Mouse (Mus musculus) mouse trophoblast stem cell (cell line): ENCODE results near the gene 1110065P20Rik.

ENCODE experiments used
- in situ Hi-C, 2 experiments: fragments of 300-500 bp; cut with MseI, MboI; formaldehyde crosslinking; loops; 2 replicates in 1 of 2; 3 replicates in 1 of 2; pipeline ENCODE4 v1.15.1; 2025

1110065P20Rik gene

DNA sequence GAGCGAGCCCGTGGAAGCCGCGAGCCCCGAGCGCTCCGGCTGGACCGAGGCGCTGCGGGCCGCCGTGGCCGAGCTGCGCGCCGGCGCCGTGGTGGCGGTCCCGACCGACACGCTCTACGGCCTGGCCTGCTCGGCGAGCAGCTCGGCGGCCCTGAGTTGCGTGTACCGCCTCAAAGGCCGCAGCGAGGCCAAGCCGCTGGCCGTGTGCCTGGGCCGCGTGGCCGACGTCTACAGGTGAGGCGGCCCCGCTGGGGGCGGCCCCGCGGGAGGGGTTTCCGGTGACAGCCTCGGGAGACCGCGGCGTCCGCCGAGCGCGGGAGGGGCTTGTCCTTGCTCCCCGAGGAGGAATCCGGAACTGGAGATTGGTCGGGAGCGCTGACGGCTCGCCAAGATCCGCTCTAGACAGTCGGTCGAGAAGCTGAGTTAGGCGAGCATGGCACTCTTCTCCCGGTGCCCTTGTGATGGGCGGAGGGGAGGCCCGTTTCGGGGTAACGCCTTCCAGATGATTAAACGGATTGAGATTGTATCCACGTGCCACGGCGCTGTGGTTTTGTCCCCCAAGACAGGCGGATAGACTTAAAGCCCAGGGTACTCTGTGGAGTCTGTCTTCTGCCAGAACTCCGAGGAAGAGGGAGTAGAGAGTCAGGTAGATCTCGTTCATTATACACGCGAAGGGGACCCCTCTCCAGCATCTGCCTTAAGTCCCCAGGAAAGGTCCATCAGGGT is at the start of gene 1110065P20Rik:
1110065P20Rik (minus strand) TSS at position 264 of the 726 bp plus-strand sequence.
- in situ Hi-C loops, result no loop called here

DNA sequence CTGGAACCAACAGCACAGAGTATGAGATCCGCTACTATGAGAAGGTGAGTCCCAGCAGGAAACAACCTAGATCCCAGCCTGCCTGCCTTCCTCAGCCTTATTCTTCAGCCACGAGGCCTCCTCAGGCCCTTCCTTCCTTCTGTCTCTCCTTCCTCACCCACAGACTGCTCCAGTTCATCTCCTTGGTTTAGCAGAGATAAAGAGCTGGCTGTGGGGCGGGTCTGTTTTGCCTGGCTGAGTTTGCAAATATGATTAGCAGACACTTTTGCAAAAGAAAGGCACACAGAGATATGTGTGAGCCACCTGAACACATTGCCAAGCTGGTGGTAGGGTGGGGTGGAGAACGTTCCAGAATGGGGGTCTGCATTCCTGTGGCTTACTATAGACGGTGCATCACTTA is 48.9 kb upstream of the 1110065P20Rik start:
- in situ Hi-C loops, result no loop called here

DNA sequence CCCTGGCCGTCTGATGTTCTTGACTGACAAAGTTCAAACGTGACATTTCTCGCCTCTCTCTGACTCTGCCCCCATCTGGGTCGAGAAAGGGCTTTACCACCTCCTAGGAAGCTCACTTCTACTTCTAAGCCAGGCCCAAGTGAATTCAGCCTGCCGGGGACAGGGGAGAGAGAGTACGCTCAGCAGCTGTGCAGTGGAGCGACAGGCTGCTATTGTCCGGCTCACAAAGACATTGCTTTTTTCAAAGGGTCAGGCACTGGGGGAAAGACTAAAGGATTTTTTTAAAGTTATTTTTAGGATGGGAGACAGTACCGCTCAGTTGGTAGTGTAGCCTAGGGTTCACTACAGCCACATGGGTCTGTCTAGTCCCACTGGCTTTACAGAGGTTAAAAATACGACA is 47.4 kb upstream of the 1110065P20Rik start:
- in situ Hi-C loops, result no loop called here

DNA sequence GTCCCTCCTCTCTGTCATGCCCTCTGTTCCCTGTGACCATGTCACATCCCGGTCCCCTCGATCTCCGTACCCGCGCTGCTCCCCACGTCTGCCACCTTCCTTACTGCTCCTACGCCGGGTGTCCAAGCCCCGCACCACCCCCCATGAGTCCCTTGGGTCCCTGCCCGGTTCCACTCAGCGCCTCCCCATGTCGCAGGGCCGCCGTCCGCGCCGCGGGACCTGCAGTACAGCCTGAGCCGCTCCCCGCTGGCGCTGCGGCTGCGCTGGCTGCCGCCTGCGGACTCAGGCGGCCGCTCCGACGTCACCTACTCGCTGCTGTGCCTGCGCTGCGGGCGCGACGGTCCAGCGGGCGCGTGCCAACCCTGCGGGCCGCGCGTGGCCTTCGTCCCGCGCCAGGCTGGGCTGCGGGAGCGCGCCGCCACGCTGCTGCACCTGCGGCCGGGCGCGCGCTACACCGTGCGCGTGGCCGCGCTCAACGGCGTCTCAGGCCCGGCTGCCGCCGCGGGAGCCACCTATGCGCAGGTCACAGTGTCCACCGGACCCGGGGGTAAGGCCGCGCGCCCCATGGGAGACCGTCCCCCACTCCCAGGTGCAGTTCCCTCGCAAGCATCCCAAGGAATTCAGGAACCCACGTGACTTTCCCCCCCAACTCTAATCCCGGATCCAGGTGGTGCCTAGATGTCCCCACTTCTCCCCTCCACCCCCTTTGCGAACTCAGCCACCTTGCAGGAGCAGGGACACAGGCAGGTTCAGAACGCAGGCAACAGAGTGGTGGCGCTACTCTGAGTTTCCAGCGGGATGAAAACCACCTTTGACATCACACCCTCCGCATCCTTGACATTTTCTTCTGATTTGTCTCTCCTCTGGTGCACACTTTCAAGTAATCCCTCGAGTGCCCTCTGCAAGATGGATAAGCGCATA is 43.8 kb upstream of the 1110065P20Rik start:
- in situ Hi-C loops, result no loop called here

DNA sequence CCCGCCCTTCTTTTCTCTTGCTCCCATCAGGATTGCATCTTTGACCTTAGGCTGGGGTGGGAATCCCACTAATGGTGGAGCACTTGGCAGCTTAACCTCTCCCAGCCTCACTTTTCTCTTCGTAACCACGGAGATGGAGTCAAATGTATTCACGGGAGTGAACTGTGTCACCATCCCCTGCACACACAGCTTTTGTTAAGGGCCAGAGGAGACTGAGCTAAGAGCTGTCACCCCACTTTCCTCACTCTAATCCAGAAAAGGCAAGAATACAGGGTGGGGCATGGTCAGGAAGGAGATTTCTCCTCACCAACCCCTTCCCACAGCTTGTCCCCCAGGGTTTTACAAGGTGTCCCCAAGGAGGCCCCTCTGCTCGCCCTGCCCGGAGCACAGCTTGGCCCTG is 42.8 kb upstream of the 1110065P20Rik start:
- in situ Hi-C loops, result no loop called here

DNA sequence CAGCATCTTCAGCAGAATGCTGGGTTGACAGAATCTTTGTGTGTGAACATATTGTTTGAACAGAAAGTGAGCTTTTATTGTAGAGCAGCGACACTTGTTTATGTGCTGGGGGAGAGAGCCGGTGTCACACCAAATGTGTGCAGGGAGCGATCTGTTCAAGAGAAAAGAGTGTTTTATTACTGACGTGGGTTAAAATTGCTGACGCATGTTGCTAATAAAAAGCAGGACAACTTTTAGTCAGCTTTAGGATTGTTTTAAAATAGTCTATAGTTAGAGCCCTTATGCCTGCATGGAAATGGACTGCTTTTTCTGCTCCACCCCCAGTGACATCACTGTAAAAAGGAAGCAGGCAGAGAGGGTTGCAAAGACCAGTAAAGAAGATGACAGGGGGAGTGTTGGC is 39.8 kb upstream of the 1110065P20Rik start:
- in situ Hi-C loops, result no loop called here

DNA sequence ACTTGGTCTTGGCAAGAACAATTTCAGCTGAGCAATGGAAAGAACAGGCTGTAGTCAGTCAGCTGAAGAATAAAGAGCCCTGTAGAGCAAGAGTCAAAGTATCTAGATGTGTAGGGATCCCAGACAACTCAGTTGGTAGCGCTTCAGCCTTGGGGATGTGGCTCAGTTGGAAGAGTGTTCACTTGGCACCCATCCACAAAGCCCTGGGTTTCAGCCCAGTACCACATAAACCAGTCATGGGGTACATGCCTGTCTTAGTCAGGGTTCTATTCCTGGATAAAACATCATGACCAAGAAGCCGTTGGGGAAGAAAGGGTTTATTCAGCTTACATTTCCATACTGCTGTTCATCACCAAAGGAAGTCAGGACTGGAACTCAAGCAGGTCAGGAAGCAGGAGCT is 38.9 kb upstream of the 1110065P20Rik start:
- in situ Hi-C loops, result no loop called here

DNA sequence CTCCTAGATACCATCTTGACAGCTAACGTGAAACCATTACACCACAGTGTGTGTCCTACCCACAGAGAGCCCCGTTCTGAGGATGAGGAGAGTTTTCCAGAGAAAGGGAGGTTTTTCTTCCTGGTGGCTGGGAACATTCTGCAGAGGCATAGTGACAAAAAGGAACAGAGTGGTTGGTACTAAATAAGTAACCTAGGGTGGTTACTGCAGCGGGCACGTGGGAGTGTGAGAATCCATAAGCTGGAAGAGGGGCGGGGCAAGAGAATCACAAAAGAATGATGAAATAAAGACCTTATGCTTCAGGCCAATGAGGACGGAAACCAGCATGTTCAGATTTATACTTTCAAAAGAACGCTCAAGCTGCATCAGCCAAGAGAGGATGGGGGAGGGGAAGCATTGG is 37.7 kb upstream of the 1110065P20Rik start:
- in situ Hi-C loops, result no loop called here

DNA sequence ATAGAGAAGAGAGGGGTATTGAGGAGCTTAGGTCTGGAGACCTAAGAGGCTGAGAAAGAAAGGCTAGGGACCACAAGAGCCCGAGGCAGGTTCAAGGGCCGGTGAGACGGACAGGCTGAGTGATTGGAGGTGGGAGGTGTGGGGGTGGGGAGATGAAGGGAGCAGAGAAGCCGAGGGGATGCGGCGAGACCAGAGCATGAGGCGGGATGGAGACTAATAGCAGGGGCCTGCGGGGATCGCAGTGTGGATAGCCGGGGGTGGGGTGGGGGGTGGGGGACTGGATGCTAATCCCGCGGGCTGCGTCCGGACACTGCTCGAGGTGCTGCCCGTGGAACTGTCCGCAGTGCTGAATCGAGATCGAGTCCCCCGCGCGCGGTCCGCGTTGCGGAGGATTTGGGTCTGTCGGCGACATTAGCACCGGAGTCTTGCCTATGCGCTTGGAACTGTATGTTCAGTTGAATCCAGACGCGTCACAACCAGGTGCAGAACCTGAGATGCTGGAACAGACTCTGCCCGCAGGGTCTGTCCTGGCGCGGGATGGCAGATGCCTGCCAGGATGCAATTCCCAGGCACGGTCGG is 31.2 kb upstream of the 1110065P20Rik start:
- in situ Hi-C loops, result no loop called here

DNA sequence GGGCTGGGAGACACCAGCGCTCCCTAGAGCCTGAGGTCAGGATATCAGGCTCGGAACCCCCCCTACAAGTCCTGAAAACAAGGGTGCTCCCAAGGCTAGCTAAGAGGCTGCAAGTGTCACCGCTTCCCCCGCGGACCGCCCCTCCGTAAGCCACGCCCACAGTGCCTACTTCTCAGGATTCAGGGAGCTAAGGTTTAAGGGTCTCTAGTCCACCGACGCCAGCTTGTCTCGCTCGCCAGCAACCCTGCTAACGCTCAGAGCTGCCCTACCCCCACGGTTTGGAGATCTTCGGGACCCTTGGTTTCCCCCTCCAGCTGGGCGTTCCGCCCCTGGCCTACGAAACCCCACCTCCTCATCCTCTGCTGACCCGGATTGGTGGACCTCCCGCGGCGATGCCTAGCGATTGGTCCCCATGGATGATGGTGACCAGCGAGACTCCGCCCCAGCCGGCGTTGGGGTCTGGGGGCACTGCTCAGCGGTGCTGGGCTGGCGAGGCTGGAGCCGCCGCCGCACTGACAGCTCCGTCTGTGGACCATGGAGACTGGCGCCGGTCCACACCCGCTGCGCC is 30.4 kb upstream of the 1110065P20Rik start:
- in situ Hi-C loops, result no loop called here

DNA sequence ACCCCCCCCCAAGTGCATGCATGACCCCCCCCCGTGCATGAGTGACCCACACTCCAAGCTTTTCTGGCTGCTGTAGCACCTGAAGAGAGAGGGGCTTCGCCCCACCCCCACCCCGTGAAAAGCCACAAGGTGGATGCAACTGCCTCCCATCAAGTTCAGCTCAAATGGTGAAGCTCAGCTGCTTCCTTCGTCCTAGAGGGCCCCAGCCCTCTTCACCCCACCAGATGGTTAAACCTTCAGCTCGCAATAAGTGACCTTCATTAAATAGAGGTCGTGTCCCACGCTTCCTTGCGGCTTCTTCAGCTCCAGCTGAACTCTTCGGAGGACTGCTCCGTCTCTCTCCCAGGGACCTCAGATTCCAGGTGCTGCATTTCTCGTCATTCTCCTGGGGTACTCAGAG is 29.6 kb upstream of the 1110065P20Rik start, which contains the start of gene Epha10:
Epha10 (plus strand) TSS at position 301 of the 400 bp plus-strand sequence.
- in situ Hi-C loops, result no loop called here

DNA sequence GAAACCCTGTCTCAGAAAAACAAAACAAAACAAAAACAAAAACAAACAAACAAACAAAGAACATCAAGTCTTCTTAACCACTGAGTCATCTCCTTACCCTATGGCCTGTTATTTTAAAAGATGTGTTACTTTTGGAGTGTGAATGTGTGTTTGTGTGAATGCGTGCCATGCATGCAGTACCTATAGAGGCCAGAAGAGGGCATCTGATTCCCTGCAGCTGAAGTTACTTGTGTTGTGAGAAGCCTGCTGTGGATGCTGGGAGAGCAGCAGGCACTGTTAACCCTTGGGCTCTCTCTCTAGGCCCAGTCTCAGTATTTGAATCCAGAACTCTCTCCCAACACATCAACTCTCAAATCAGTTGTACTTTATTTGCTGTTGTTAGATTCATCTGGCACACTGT is 21.7 kb upstream of the 1110065P20Rik start:
- in situ Hi-C loops, result no loop called here

DNA sequence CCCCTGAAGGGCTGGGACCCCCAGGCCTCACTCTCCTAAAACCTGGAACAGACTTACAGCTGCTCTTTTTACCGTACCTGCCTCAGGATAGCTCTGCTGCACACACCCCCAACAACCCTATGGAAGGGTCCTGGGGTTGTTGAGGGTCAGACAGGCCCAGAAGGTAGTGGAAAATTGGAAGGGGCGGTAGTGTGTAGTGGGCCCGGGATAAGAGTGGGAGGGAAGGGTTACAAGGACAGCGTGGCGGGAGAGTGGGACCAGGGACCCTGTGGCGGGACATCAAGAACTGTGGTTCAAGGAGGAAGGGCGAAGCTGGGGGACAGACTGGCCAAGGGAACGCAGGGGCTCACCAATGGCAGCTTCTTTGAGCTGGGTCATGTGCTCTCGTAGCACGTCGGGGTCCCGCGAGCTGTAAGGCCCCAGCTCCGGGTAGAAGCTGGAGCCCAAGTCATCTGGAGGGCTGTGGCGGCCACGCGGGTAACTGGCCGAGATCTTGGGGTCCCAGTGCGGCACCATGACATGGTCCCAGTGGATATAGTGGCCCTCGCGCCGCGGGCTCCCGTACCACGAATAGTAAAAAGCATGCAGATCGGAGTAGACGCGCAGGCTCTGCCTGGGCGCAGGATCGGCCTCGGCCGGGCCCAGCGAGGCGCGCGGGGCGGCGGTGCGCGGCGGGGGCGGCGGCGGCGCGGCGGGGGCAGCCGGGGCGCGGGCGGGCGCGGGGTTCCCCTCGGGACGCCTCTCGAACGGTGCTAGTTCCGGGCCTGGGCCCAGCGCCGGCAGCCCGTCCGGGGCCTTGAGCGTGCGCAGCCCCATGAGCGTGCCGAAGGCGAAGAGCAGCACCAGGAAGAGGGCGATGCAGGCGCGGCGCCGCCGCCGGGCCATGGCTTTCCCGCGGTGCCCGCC is 10.5 kb upstream of the 1110065P20Rik start, which contains the start of gene Maneal:
Maneal (minus strand) TSS at position 889 of the 906 bp plus-strand sequence.
- in situ Hi-C loops, result no loop called here

DNA sequence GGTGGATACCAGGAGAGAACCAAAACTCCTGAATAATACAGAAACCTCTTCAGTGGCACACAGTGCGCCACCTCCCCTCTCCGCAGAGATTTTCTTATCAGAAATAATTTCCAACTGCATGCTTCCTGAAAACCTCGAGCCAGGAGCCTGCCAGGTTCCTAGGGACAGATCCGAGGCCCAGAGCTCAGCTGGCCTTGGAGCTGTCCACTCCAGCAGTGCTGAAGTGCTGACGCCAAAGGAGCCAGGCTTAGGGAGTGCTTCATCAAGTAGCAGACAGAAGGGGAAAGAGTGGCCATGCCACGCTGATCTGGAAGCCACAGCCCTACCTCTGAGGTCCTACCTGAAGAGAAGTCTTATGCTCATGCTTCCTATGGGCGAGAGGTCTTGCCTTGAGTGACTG is 9.4 kb upstream of the 1110065P20Rik start:
- in situ Hi-C loops, result no loop called here

DNA sequence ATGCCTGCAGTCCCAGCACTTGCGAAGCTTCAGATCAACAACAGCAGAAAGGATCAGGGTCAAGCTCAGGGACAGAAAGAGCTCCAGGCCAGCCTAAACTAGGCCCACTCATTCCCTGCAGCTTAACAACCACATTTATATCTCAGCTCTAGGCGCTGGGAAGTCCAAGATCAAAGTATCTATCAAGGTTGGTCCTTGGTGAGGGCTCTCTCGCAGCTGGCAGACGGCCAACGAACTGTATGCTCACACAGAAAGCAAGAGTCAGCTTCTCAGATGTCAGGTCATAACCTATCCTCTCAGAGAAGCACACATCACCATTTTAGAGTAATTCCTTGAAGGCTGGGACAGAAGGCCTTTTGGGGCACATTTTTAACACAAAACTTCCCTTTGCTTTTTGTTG is 7.4 kb upstream of the 1110065P20Rik start:
- in situ Hi-C loops, result no loop called here

DNA sequence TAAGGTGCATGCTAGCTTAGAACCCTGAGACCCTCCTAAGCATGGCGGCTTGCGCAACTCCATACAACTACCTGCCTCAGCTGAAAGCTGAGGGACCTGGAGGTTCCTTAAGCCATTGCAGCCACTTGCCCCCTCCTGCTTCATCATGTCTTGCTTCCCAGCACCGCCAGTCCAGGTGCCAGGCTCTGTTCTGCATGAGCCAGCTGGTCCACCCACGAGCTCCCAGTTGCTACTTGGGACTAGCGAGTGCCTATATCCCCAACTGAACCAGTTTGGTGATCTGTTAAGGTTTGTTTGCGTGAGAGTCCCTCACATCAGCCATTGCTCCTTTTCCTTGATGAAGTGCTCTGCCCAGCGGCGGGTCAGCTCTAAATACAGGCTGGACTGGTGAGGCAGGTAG is 5.3 kb upstream of the 1110065P20Rik start:
- in situ Hi-C loops, result no loop called here

DNA sequence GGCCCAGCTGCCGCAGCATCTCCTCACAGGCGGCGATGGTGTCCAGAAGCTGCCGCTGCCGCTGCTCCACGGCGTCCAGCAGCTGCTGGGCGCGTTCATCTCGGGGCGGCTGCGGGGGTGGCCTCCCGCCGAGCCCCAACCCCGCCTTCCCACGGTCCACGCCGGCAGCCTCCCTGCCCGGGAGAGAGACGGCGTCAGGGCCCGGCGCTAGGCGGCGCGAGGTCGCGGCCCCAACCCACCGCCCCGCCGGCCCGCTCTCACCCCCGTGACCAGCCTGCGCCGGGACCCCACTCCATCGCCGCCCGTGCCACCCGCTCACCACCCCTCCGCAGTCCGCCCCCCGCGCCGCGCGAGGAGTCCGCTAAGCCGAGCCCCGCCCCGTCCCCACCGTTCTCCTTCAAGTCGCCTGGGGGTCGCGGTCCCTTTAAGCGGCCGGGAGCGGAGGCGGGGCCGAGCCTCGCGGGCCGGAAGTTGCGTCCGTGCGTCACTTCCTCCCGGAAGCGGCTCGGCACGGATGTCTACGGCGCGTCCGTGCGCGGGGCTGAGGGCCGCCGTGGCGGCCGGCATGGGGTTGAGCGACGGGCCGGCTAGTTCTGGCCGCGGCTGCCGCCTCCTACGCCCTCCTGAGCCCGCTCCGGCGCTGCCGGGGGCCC is 609 bp downstream of the 1110065P20Rik start, which contains the start of gene Yrdc:
Yrdc (plus strand) TSS at position 419 of the 653 bp plus-strand sequence.
- in situ Hi-C loops, result no loop called here

DNA sequence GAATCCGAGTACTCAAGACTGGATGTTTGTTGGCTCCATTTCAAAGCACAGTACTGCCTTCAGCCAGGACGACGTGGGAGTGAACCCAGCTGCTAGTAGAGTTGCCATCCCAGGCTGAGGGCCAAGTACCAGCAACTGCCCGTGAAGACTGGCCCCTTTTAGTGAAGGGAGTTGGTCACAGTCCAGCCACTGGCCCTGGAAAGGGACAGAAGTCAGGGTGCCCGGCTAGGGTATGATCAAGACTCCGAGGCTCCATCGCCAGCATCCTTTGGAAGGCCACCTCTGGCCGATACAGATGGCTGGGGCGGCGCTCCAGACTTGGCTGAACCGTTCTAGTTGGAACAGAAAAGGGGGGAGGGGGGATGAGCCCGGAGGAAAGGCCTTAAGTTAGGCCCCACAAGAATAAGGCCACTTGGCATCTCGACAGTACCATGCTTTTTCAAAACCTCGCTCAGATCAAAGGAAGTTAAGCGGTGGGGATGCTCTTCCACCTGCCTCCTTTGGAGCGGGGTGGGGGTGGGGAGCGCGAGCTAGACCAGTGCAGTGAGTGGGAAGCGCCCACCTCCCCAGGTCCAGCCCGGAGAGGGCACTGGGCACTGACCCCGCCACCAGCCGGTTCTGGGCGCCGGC is 1.2 kb downstream of the 1110065P20Rik start:
- in situ Hi-C loops, result no loop called here

DNA sequence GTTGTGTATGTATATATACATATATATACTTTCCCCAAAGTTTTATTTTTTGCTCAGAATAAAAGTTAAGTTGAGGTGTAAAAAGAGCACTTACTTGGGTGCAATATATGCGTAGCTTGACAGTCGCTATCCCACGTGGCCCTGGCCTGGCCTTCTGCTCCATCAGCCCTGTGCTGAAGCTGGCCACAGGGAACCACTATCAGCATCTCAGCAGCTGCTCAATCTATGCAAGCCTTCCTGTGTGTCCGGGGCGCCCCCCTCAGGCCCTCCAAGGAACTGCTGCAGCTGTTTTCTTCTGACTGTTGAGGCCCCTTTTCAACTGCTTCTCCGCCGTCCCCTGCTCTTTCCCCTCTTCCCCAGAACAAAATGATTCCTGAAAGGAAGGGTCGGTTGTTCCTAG is 3.4 kb downstream of the 1110065P20Rik start:
- in situ Hi-C loops, result no loop called here

DNA sequence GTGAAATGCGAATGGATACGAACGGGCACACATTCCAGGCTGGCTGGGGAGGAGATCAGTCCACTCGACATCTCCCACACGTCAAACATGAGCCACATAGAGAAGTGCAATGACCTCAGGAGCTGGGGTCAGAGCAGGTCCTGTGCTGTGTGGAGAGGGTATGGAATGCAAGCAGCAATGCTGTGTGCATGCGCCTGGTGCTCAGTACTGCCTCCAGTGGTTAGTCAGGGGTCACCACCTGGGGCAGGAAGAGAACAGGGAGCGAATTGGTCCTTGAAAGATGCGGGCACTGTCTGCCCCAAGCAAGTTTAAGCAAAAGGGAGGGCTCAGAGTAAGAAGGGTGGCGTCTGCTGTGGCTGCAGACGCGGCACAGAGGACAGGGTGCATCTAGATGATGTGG is 7.5 kb downstream of the 1110065P20Rik start:
- in situ Hi-C loops, result no loop called here
